Mouse (Mus musculus) C2C12 (cell line): ENCODE measurements at regions not wholly inside any gene's neighbourhood (a gene's known extent, or its start where the extent isn't known, plus 50 kb on each side); places are given as distances from the start of the nearest gene placed in this dataset.

ENCODE experiments used
- H3K27me3 ChIP-seq: one replicate; pipeline ENCODE4 v1.6.1; 2011; ENCODE audit not compliant: control insufficient read depth, insufficient read depth, insufficient read length
- H3K36me3 ChIP-seq: one replicate; pipeline ENCODE4 v1.6.1; 2011; ENCODE audit not compliant: control insufficient read depth, insufficient read depth
- H3K4me3 ChIP-seq: one replicate; pipeline ENCODE4 v1.5.1; 2011; ENCODE audit warnings: mild to moderate bottlenecking, control low read depth; ENCODE audit not compliant: poor library complexity, insufficient read depth, severe bottlenecking
- H3K79me2 ChIP-seq: one replicate; pipeline ENCODE4 v1.6.1; 2011; ENCODE audit not compliant: control insufficient read depth, insufficient read depth
- H3K79me3 ChIP-seq: one replicate; pipeline ENCODE4 v1.6.1; 2011; ENCODE audit warnings: low read depth, control low read depth
- H3ac ChIP-seq: one replicate; pipeline ENCODE3; 2011; ENCODE audit warnings: low read depth; ENCODE audit not compliant: control insufficient read depth, insufficient read length
- CEBPB ChIP-seq: IDR thresholded peaks from one replicate; pipeline ENCODE4 v1.6.1; 2011; ENCODE audit warnings: low read depth, mild to moderate bottlenecking, control low read depth, moderate library complexity
- CTCF ChIP-seq: IDR thresholded peaks from one replicate; pipeline ENCODE4 v1.5.1; 2011; ENCODE audit not compliant: control insufficient read depth, insufficient read depth, insufficient read length
- FOSL1 ChIP-seq: IDR thresholded peaks from one replicate; pipeline ENCODE4 v1.8.0; 2011; ENCODE audit warnings: mild to moderate bottlenecking, low read length; ENCODE audit not compliant: poor library complexity, insufficient read depth, severe bottlenecking
- MAX ChIP-seq: IDR thresholded peaks from one replicate; pipeline ENCODE4 v1.6.1; 2011; ENCODE audit warnings: mild to moderate bottlenecking, control low read depth
- MYOD1 ChIP-seq: IDR thresholded peaks from one replicate; pipeline ENCODE4 v1.6.1; 2011; ENCODE audit warnings: low read depth; ENCODE audit not compliant: control insufficient read depth, insufficient read length
- MYOG ChIP-seq: IDR thresholded peaks from one replicate; pipeline ENCODE4 v1.6.1; 2011; ENCODE audit not compliant: control insufficient read depth, insufficient read length; ENCODE audit errors: extremely low read depth
- USF1 ChIP-seq: IDR thresholded peaks from one replicate; pipeline ENCODE4 v1.6.1; 2011; ENCODE audit warnings: low read depth, mild to moderate bottlenecking, control low read depth, moderate library complexity

DNA sequence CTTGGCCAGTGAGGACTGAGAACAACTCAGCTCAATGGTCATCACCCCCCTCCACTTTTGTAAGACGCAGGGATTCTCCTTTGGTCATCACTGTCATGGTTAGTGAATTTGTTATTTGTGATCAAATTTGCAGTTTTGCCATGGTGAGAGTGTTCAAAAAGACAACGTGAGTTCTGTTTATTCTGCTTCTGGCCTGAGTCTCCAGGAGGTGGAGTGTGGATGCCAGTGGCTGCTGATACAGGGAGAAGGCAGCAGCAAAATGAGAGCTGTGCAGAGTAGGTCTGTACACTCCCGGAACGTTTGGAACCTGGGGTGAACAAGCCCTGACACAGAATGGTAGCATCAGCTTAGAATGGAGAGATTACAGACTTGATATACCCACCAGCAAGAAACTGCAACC is 229.1 kb downstream of the Btg1 start:
- TF ChIP-seq CTCF, result no peak
- Histone ChIP-seq H3K27me3 (no peaks in the 10 kb centered on the region), H3K79me3 (no peaks in the 10 kb centered on the region), H3K4me3 (no peak overlapping the region), H3ac (no peak overlapping the region), H3K36me3 (no peaks in the 10 kb centered on the region), H3K79me2 (no peaks in the 10 kb centered on the region)

DNA sequence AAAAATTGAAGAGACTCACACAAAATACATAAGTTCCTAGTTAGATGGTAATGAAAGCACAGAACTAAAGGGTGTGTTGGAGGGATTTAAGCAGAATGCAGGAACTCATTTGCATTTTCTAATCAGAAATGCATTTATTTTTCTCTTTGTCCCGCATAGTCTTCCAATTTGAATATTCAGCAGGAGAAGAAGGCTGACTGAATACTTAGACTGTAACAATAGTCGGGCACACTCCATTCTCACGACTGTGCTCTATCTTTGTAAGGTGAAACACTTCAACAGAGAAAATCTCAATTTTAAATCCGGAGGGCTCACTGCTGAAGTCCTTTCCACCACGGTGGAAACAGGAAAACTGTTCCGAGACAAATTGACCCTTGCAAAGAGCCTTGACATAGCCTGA is 230.2 kb downstream of the Btg1 start:
- no peaks in the 10 kb centered on the region for H3K36me3 ChIP-seq
- no peaks in the 10 kb centered on the region for H3K79me3 ChIP-seq
- H3K27me3 ChIP-seq, result no peaks in the 10 kb centered on the region

DNA sequence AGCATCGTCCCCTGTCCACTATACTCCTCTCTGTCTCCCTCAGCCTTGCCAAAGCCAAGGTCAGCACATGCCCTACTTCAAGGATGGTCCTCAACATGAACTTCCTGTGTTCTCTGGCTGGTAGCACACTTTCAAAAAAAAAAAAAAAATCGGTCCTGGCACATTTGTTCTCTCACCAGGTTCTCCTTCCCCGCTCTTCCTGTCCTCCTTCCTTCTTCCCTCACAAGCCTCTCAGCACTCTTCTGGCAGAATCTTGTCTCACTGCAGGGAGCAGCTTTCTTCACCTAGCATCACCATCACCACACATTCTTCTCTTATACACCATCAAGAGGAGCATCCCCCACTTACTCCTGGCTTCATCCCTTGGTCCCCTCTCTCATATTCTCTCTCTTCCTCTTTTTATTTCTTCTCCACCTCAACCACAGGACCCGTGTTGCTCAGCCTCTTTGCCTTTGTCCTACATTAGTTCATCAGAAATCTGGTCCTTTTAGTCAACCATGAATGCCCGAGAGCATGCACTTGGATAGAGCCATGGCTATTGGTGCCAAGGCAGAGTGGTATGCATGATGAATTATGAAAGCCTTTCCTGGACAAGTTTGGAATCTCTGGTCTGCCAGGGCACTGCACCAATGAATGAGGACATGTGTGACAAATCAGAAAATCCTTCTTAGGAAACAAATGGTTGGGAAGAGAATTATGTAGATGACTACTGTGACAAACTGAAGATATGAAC is 230.8 kb downstream of the Btg1 start:
- TF ChIP-seq FOSL1 (no peak), MYOD1 (no peak), MYOG (no peak), CTCF (no peak), USF1 (no peak), CEBPB (no peak), MAX (no peak)
- Histone ChIP-seq H3K4me3 (no peak overlapping the region), H3K79me3 (no peaks in the 10 kb centered on the region), H3K79me2 (no peaks in the 10 kb centered on the region), H3ac (no peak overlapping the region), H3K36me3 (no peaks in the 10 kb centered on the region), H3K27me3 (no peaks in the 10 kb centered on the region)

More for the DNA sequence above, 230.2 kb downstream of the Btg1 start:
- Histone ChIP-seq H3K79me2 (no peaks in the 10 kb centered on the region), H3K4me3 (no peak overlapping the region), H3ac (no peak overlapping the region)
- TF ChIP-seq USF1 (no peak), MYOG (no peak), MAX (no peak)

DNA sequence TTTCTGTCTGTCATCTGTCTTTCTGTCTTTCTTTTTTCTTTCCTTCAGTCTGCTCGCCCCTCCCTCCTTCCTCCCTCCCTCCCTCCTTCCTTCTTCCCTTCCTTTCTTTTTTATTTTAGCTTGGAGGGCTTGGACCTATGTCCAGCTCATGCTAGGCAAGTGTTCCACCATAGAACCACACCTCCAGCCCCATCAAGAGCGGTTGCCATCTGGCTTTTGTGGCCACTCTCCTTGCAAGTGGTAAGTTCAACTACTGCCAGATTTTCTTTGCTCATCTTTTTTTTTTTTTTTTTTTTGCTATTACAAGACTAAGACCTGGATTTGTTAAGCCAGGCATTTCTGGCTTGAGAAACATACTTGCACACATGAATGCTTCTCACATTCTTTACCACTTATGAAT is 231.7 kb downstream of the Btg1 start:
- H3K79me2 ChIP-seq, result no peaks in the 10 kb centered on the region
- TF ChIP-seq USF1, result no peak
- TF ChIP-seq CEBPB, result no peak
- no peak for TF ChIP-seq CTCF
- no peak for TF ChIP-seq MYOD1
- TF ChIP-seq MYOG, result no peak
- no peak for TF ChIP-seq FOSL1
- no peak for TF ChIP-seq MAX
- no peak overlapping the region for H3ac ChIP-seq
- no peaks in the 10 kb centered on the region for H3K79me3 ChIP-seq
- no peak overlapping the region for H3K4me3 ChIP-seq
- no peaks in the 10 kb centered on the region for H3K36me3 ChIP-seq
- H3K27me3 ChIP-seq, result no peaks in the 10 kb centered on the region

DNA sequence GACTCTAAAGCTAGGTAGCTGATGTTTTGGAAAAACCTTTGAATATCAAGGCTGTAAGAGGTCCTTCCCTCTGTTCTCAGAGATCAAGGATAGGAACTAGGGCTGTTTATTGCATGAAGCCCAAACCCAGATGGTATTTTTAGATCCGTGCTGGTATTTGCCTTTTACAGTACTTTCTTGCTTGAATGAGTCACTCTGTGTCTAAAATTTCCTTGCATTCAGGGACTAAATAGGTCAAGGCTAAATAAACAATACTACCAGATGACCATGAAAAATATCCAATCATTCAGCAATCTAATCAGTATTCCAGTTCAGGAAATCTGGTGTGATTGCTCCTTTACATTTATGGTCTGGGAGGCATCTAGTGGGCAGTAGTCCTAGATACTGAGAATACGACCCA is 243.6 kb downstream of the Btg1 start:
- TF ChIP-seq USF1 (no peak), MYOG (no peak), CEBPB (no peak), MAX (no peak), CTCF (no peak), FOSL1 (no peak), MYOD1 (no peak)
- Histone ChIP-seq H3K79me2 (no peaks in the 10 kb centered on the region), H3K4me3 (no peak overlapping the region), H3K79me3 (no peaks in the 10 kb centered on the region), H3ac (no peak overlapping the region), H3K36me3 (no peaks in the 10 kb centered on the region), H3K27me3 (no peaks in the 10 kb centered on the region)

DNA sequence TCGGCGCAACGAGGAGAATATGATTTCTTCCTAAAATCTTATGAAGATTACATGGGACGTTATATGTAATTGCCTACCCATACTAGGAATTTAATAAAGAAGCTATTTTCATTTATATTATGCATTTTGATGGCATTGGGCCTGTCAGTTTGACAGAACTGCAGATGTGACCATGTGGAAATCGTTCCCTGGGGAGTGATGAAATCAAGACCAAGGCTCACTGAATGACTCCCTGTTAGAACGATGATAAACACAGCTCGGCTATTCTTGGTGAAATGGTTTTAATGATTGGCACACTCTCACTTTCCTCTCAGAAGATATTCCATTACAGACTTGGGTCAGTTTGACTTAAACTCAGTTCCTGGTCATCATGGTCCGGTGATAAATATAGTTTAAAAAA is 246.4 kb downstream of the Btg1 start:
- no peaks in the 10 kb centered on the region for H3K79me3 ChIP-seq
- H3K27me3 ChIP-seq, result no peaks in the 10 kb centered on the region
- no peak for TF ChIP-seq MAX
- no peak for TF ChIP-seq CTCF
- no peak for TF ChIP-seq MYOG
- TF ChIP-seq MYOD1, result no peak
- TF ChIP-seq USF1, result no peak
- TF ChIP-seq FOSL1, result no peak
- no peak for TF ChIP-seq CEBPB
- H3K36me3 ChIP-seq, result no peaks in the 10 kb centered on the region
- no peak overlapping the region for H3K4me3 ChIP-seq
- no peak overlapping the region for H3ac ChIP-seq
- H3K79me2 ChIP-seq, result no peaks in the 10 kb centered on the region
